Mouse (Mus musculus): ENCODE results near the gene Dnajc21. TPM values are rescaled to one million over a fixed set of nuclear protein-coding genes. Genes with fewer than 3 reads are reported as not detected.

Gene Dnajc21
- total RNA-seq, 2 experiments from 2014 or later = 15.4 to 20.9 TPM

GRCm38 (mm10) chr15:10441493-10441892 lies 28.8 kb downstream of the Dnajc21 start:
- no peak for DNase-seq
- intact Hi-C loops (cut with DNase I) = loop anchor here (10.0 kb wide), 1 partner anchor 987 kb away; no protein-coding TSS in a partner anchor

- DNase-seq = no peak
- intact Hi-C loops (cut with DNase I) = loop anchor here (10.0 kb wide), 1 partner anchor 985 kb away; no protein-coding TSS in a partner anchor
These were observed 30.4 kb downstream of the Dnajc21 start for GRCm38 (mm10) chr15:10439963-10440362.

GRCm38 (mm10) chr15:10436893-10437292 lies 33.4 kb downstream of the Dnajc21 start:
- intact Hi-C loops (cut with DNase I) = no loop called here
- DNase-seq = no peak

- no peak for DNase-seq
- intact Hi-C loops (cut with DNase I) = no loop called here
These were observed 43.6 kb downstream of the Dnajc21 start for GRCm38 (mm10) chr15:10426545-10427266.

GRCm38 (mm10) chr15:10426124-10426523 lies 44.2 kb downstream of the Dnajc21 start:
- DNase-seq = no peak
- intact Hi-C loops (cut with DNase I) = no loop called here

- DNase-seq = no peak
- intact Hi-C loops (cut with DNase I) = no loop called here
These were observed 48.6 kb downstream of the Dnajc21 start for GRCm38 (mm10) chr15:10421785-10422144.

GRCm38 (mm10) chr15:10421138-10421784 lies 49.1 kb downstream of the Dnajc21 start:
- intact Hi-C loops (cut with DNase I) = no loop called here
- DNase-seq = peak; percentile 7

GRCm38 (mm10) chr15:10413656-10414055 lies 56.7 kb downstream of the Dnajc21 start:
- intact Hi-C loops (cut with DNase I) = no loop called here
- DNase-seq = no peak

- DNase-seq = no peak
- intact Hi-C loops (cut with DNase I) = no loop called here
These were observed 59.4 kb downstream of the Dnajc21 start for GRCm38 (mm10) chr15:10410881-10411280.

GRCm38 (mm10) chr15:10409842-10410241 lies 60.5 kb downstream of the Dnajc21 start:
- DNase-seq = no peak
- intact Hi-C loops (cut with DNase I) = no loop called here

- intact Hi-C loops (cut with DNase I) = no loop called here
- no peak for DNase-seq
These were observed 69.9 kb downstream of the Dnajc21 start for GRCm38 (mm10) chr15:10400415-10400814.

- intact Hi-C loops (cut with DNase I) = no loop called here
- no peak for DNase-seq
These were observed 70.5 kb downstream of the Dnajc21 start for GRCm38 (mm10) chr15:10399795-10400194.

Other genes starting within 250 kb of the Dnajc21 start
- gene Gm21973, start 145.1 kb downstream of the Dnajc21 start, total RNA-seq (2021) = not detected
- gene Agxt2, start 112.0 kb downstream of the Dnajc21 start, total RNA-seq (2021) = not detected
- 10 to 100 TPM; 24.3 to 26.0 TPM for gene Brix1, start 15.4 kb upstream of the Dnajc21 start, total RNA-seq (2021)
- 10 to 100 TPM; 11.9 to 15.9 TPM for gene Rad1, start 15.5 kb upstream of the Dnajc21 start, total RNA-seq (2021)
- not detected for gene Ttc23l, start 88.2 kb upstream of the Dnajc21 start, total RNA-seq (2021)
- gene Rai14, start 244.1 kb upstream of the Dnajc21 start, total RNA-seq (2021) = 10 to 100 TPM; 16.6 to 19.4 TPM

All from left cerebral cortex, postnatal 4 days (tissue).